In genomic region chr2:92372767-92373436, GRCm38 (mm10) we compare ENCODE assay signal across 7 mouse cellular contexts. TPM values are rescaled to one million over a fixed set of nuclear protein-coding genes. Genes with fewer than 3 reads are reported as not detected.
A peak's percentile ranks its signal among the peaks of the same experiment; 100 is the strongest.
DNase-seq lines count a peak whose midpoint lies in the region; ATAC-seq and TF ChIP-seq lines count a peak whose summit lies in the region.

No protein-coding gene starts in this region.

- 26% methylated on average over 9 of the region's 9 CpGs for WGBS in midbrain, embryonic 10.5 days
- 26% methylated on average over 9 of the region's 9 CpGs for WGBS in midbrain, postnatal 0 days
- 19% methylated on average over 9 of the region's 9 CpGs for WGBS in kidney, adult 2 months
- WGBS in neural tube, embryonic 13.5 days = 37% methylated on average over 9 of the region's 9 CpGs

- TF ChIP-seq CTCF in midbrain, postnatal 0 days (IDR thresholded peaks at IDR 0.05) = no peak
- TF ChIP-seq CTCF in kidney, adult 2 months (conservative IDR thresholded peaks at IDR 0.05; ENCODE audit: insufficient read depth, insufficient read length, low read depth, low read length) = no peak

- peaks cover 13% of the 10 kb centered on the region for H3K36me3 ChIP-seq in midbrain, embryonic 10.5 days
- 0 out of 2 replicates have a peak, but pooled peaks cover under 1% of the 10 kb centered on the region for H3K36me3 ChIP-seq in midbrain, postnatal 0 days (ENCODE audit: insufficient read depth, low read length)
- no peaks in the 10 kb centered on the region for H3K36me3 ChIP-seq in kidney, adult 2 months (ENCODE audit: control insufficient read depth, insufficient read depth, low read length)
- peaks cover 9% of the 10 kb centered on the region for H3K36me3 ChIP-seq in neural tube, embryonic 13.5 days

- peaks cover 82% of the 10 kb centered on the region for H3K4me1 ChIP-seq in midbrain, embryonic 10.5 days
- H3K4me1 ChIP-seq in midbrain, postnatal 0 days (ENCODE audit: insufficient read depth, low read length) = peaks cover 28% of the 10 kb centered on the region
- peaks cover 36% of the 10 kb centered on the region for H3K4me1 ChIP-seq in kidney, adult 2 months (ENCODE audit: control insufficient read depth, insufficient read depth, low read length)
- peaks cover 56% of the 10 kb centered on the region for H3K4me1 ChIP-seq in neural tube, embryonic 13.5 days (replicated peaks)

- peaks cover 31% of the 10 kb centered on the region for H3K27me3 ChIP-seq in midbrain, embryonic 10.5 days (ENCODE audit: low read depth, poor library complexity, severe bottlenecking)
- peaks cover 13% of the 10 kb centered on the region; the same call in 1 of the 2 replicates for H3K27me3 ChIP-seq in midbrain, postnatal 0 days (ENCODE audit: insufficient read depth, low read length)
- H3K27me3 ChIP-seq in kidney, adult 2 months (replicated peaks; ENCODE audit: control insufficient read depth, insufficient read depth, low read length) = no peaks in the 10 kb centered on the region
- peaks cover 41% of the 10 kb centered on the region for H3K27me3 ChIP-seq in neural tube, embryonic 13.5 days

- H3K9ac ChIP-seq in midbrain, postnatal 0 days (replicated peaks; ENCODE audit: low read length, poor library complexity, severe bottlenecking) = no peak overlapping the region
- H3K9ac ChIP-seq in neural tube, embryonic 13.5 days = no peak overlapping the region

- no peak for TF ChIP-seq POLR2A in kidney, adult 2 months (IDR thresholded peaks at IDR 0.05; ENCODE audit: low read depth, low read length)

- peak overlapping the region; percentile 91 for H3K27ac ChIP-seq in midbrain, embryonic 10.5 days (replicated peaks)
- H3K27ac ChIP-seq in midbrain, postnatal 0 days (ENCODE audit: low read depth, low read length) = no peak overlapping the region
- H3K27ac ChIP-seq in kidney, adult 2 months (ENCODE audit: insufficient read depth, low read depth, low read length) = peak overlapping the region; percentile 99
- H3K27ac ChIP-seq in neural tube, embryonic 13.5 days (replicated peaks) = peak overlapping the region; percentile 6; the same call in 1 of the 2 replicates

- no peak for ATAC-seq in midbrain, postnatal 0 days (ENCODE audit: low FRiP score)
- ATAC-seq in neural tube, embryonic 13.5 days (ENCODE audit: low read depth) = no peak

- DNase-seq in midbrain, embryonic 10.5 days (ENCODE audit: low spot score) = peak; percentile 45
- DNase-seq in midbrain, postnatal 0 days (ENCODE audit: low spot score) = no peak
- peak; percentile 67 for DNase-seq in cerebellum, adult 9-11 months
- DNase-seq in kidney, adult 2 months = peak; percentile 93
- no peak for DNase-seq in gastrocnemius, adult 8-10 months (ENCODE audit: low spot score in 2 of 2)
- no peak for DNase-seq in layer of hippocampus, adult 9-11 months

- H3K4me2 ChIP-seq in midbrain, postnatal 0 days (ENCODE audit: low read depth, low read length, poor library complexity, severe bottlenecking) = no peak overlapping the region
- H3K4me2 ChIP-seq in neural tube, embryonic 13.5 days = no peak overlapping the region

- peak overlapping the region; percentile 69 for H3K4me3 ChIP-seq in midbrain, embryonic 10.5 days
- no peak overlapping the region for H3K4me3 ChIP-seq in midbrain, postnatal 0 days (ENCODE audit: low read depth, low read length)
- no peak overlapping the region for H3K4me3 ChIP-seq in kidney, adult 2 months (ENCODE audit: insufficient read depth, low read depth, low read length)
- H3K4me3 ChIP-seq in neural tube, embryonic 13.5 days = no peak overlapping the region

- no peaks in the 10 kb centered on the region for H3K9me3 ChIP-seq in midbrain, embryonic 10.5 days (replicated peaks)
- H3K9me3 ChIP-seq in midbrain, postnatal 0 days (ENCODE audit: low read length) = no peaks in the 10 kb centered on the region
- no peaks in the 10 kb centered on the region for H3K9me3 ChIP-seq in neural tube, embryonic 13.5 days

RNA-seq across cellular contexts. Expression of gene Pex16, which starts 1.6 kb away (rescaled TPM):
- polyA plus RNA-seq in midbrain, embryonic 10.5 days (2016; fragmentation: Nextera tagmentation; extraction: Ambion mirVana) = 26.1 and 27.1 TPM in 2 replicates
- total RNA-seq in midbrain, postnatal 0 days (2014; rRNA removed) = 23.6 and 31.8 TPM in 2 replicates
- polyA plus RNA-seq in midbrain, postnatal 0 days (2015; fragmentation: Nextera tagmentation; extraction: Ambion mirVana) = 43.4 and 51.5 TPM in 2 replicates
- polyA plus RNA-seq in kidney, adult 2 months (2012; rRNA removed) = 81.9 and 92.5 TPM in 2 replicates
- 31.6 and 35.0 TPM in 2 replicates for polyA plus RNA-seq in neural tube, embryonic 13.5 days (2015; fragmentation: Nextera tagmentation; extraction: Ambion mirVana)
- 10 to 100 TPM; 17.0 to 19.5 (median 17.7) TPM for total RNA-seq in gastrocnemius, adult 8-10 months (2022)

RNA-seq across cellular contexts. Expression of gene Large2, which starts 1.8 kb away (rescaled TPM):
- 16.2 and 25.6 TPM in 2 replicates for polyA plus RNA-seq in midbrain, embryonic 10.5 days (2016; fragmentation: Nextera tagmentation; extraction: Ambion mirVana)
- 1.4 TPM in 2 replicates for total RNA-seq in midbrain, postnatal 0 days (2014; rRNA removed)
- polyA plus RNA-seq in midbrain, postnatal 0 days (2015; fragmentation: Nextera tagmentation; extraction: Ambion mirVana) = 1.5 and 1.6 TPM in 2 replicates
- polyA plus RNA-seq in kidney, adult 2 months (2012; rRNA removed) = 54.1 and 70.7 TPM in 2 replicates
- polyA plus RNA-seq in neural tube, embryonic 13.5 days (2015; fragmentation: Nextera tagmentation; extraction: Ambion mirVana) = 0.74 and 1.4 TPM in 2 replicates
- under 1 TPM in 2 of 4 experiments, not detected in 2; 0.65 to 0.99 TPM for total RNA-seq in gastrocnemius, adult 8-10 months (2022)

RNA-seq across cellular contexts. Expression of gene 1700029I15Rik, which starts 9.4 kb away (rescaled TPM):
- 4.1 and 5.2 TPM in 2 replicates for polyA plus RNA-seq in midbrain, embryonic 10.5 days (2016; fragmentation: Nextera tagmentation; extraction: Ambion mirVana)
- 0.76 and 8.6 TPM in 2 replicates for total RNA-seq in midbrain, postnatal 0 days (2014; rRNA removed)
- polyA plus RNA-seq in midbrain, postnatal 0 days (2015; fragmentation: Nextera tagmentation; extraction: Ambion mirVana) = 3.1 and 4.7 TPM in 2 replicates
- polyA plus RNA-seq in kidney, adult 2 months (2012; rRNA removed) = 4.3 and 5.3 TPM in 2 replicates
- 6.4 TPM in 2 replicates for polyA plus RNA-seq in neural tube, embryonic 13.5 days (2015; fragmentation: Nextera tagmentation; extraction: Ambion mirVana)
- 1 to 10 TPM in 2 of 4 experiments, under 1 TPM in 2; 0.24 to 1.3 (median 1.0) TPM for total RNA-seq in gastrocnemius, adult 8-10 months (2022)

RNA-seq across cellular contexts. Expression of gene Mapk8ip1, which starts 28.2 kb away (rescaled TPM):
- 58.3 and 70.5 TPM in 2 replicates for polyA plus RNA-seq in midbrain, embryonic 10.5 days (2016; fragmentation: Nextera tagmentation; extraction: Ambion mirVana)
- 286 and 357 TPM in 2 replicates for total RNA-seq in midbrain, postnatal 0 days (2014; rRNA removed)
- 176 and 178 TPM in 2 replicates for polyA plus RNA-seq in midbrain, postnatal 0 days (2015; fragmentation: Nextera tagmentation; extraction: Ambion mirVana)
- polyA plus RNA-seq in kidney, adult 2 months (2012; rRNA removed) = 41.5 and 49.3 TPM in 2 replicates
- 138 and 152 TPM in 2 replicates for polyA plus RNA-seq in neural tube, embryonic 13.5 days (2015; fragmentation: Nextera tagmentation; extraction: Ambion mirVana)
- total RNA-seq in gastrocnemius, adult 8-10 months (2022) = 1 to 10 TPM; 1.7 to 2.5 (median 2.3) TPM

Comparison
In these comparisons a context has a peak if more than half of its experiments do, and no peak if none do; other contexts are left out.
1. DNase-seq: peak in midbrain, embryonic 10.5 days (single experiment), cerebellum, adult 9-11 months (single experiment) and kidney, adult 2 months (single experiment); none in midbrain, postnatal 0 days (single experiment), gastrocnemius, adult 8-10 months (0 of 2) and layer of hippocampus, adult 9-11 months (single experiment).